Mouse (Mus musculus): ENCODE measurements around the gene Cela3a. TPM values are rescaled to one million over a fixed set of nuclear protein-coding genes. Genes with fewer than 3 reads are reported as not detected.

Cela3a gene
- polyA plus RNA-seq, 1 experiment from 2014 or later: not detected

Other genes with a start within 250 kb of the Cela3a start
- 1.9 and 2.2 TPM in 2 replicates for gene Wnt4, start 132.3 kb downstream of the Cela3a start, polyA plus RNA-seq (2014; fragmentation: Nextera tagmentation; extraction: Ambion mirVana)
- gene Cdc42, start 52.1 kb downstream of the Cela3a start, polyA plus RNA-seq (2014; fragmentation: Nextera tagmentation; extraction: Ambion mirVana): 1,007 and 1,073 TPM in 2 replicates
- not detected in 2 replicates for gene Cela3b, start 20.7 kb upstream of the Cela3a start, polyA plus RNA-seq (2014; fragmentation: Nextera tagmentation; extraction: Ambion mirVana)
- gene 1700013G24Rik, start 43.5 kb upstream of the Cela3a start, polyA plus RNA-seq (2014; fragmentation: Nextera tagmentation; extraction: Ambion mirVana): not detected in 2 replicates
- gene Hspg2, start 59.0 kb upstream of the Cela3a start, polyA plus RNA-seq (2014; fragmentation: Nextera tagmentation; extraction: Ambion mirVana): 8.7 and 10.7 TPM in 2 replicates
- 0.57 TPM in 1 of 2 replicates, not detected in the other for gene Ldlrad2, start 164.8 kb upstream of the Cela3a start, polyA plus RNA-seq (2014; fragmentation: Nextera tagmentation; extraction: Ambion mirVana)
- gene Usp48, start 184.0 kb upstream of the Cela3a start, polyA plus RNA-seq (2014; fragmentation: Nextera tagmentation; extraction: Ambion mirVana): 65.3 and 70.9 TPM in 2 replicates